Mouse (Mus musculus): ENCODE data around the gene Mfsd6.

GRCm38 (mm10) chr1:52652601-52653253 is 74.5 kb downstream of the Mfsd6 start:
- TF ChIP-seq TCF12 (IDR thresholded peaks at IDR 0.05; ENCODE audit: insufficient read depth, poor library complexity, severe bottlenecking) (no peak), POLR2A (IDR thresholded peaks at IDR 0.05; ENCODE audit: insufficient read length, low read depth) (no peak), REST (IDR thresholded peaks at IDR 0.05; ENCODE audit: insufficient read depth, insufficient read length) (no peak), MYOD1 (IDR thresholded peaks at IDR 0.05; ENCODE audit: control insufficient read depth in 1 of 3, insufficient read length in 2 of 3, low read depth in 2 of 3) (no peak), E2F4 (IDR thresholded peaks at IDR 0.05; ENCODE audit: insufficient read depth) (no peak), CEBPB (IDR thresholded peaks at IDR 0.05; ENCODE audit: insufficient read depth, poor library complexity, severe bottlenecking) (no peak)

Measured in myocyte (in vitro differentiated cells).